Mouse (Mus musculus) megakaryocyte, adult 5-6 weeks (primary cell): ENCODE measurements around the gene Ccdc60. TPM values are rescaled to one million over a fixed set of nuclear protein-coding genes. Genes with fewer than 3 reads are reported as not detected.

ENCODE experiments used
- ATAC-seq: 2 replicates; pipeline ENCODE4 v1.8.0; 2016; ENCODE audit warnings: mild to moderate bottlenecking, inconsistent platforms; ENCODE audit not compliant: poor library complexity, severe bottlenecking
- total RNA-seq, 2 experiments: library from RNA; stranded (forward) in 1 of 2; stranded (reverse) in 1 of 2; fragments of 153-499, 151-499 nt in 1 of 2; fragments of 221-1000, 200-1000 nt in 1 of 2; gene quantifications; 2 replicates each; pipeline versions ENCODE4 v1.2.3 to v1.2.4; 2015 to 2017

Ccdc60 gene
- total RNA-seq, 2 experiments from 2014 or later: not detected

- no peak for ATAC-seq
Observed at GRCm38 (mm10) chr5:116080736-116081135, 208.0 kb downstream of the Ccdc60 start.

Other genes with a start within 250 kb of the Ccdc60 start
- gene Tmem233, start 205.7 kb downstream of the Ccdc60 start, total RNA-seq (2015): not detected in 2 replicates
- not detected in 2 replicates for gene Tmem233, start 205.7 kb downstream of the Ccdc60 start, total RNA-seq (2017)
- not detected in 2 replicates for gene Hspb8, start 133.9 kb upstream of the Ccdc60 start, total RNA-seq (2015)
- gene Hspb8, start 133.9 kb upstream of the Ccdc60 start, total RNA-seq (2017): not detected in 2 replicates